Mouse (Mus musculus) cerebellum, adult 2 months (tissue): ENCODE results near the gene Hax1. TPM values are rescaled to one million over a fixed set of nuclear protein-coding genes. Genes with fewer than 3 reads are reported as not detected.
A peak's percentile ranks its signal among the peaks of the same experiment; 100 is the strongest.

Source experiments
- DNase-seq, 2 experiments: peaks; one replicate each; pipeline ENCODE4 v3.0.0; 2021
- H3K27ac ChIP-seq: fragments of 200-500 bp; 2 replicates; pipeline ENCODE4 v1.5.1; 2012; ENCODE audit warnings: low read length, control low read depth, inconsistent platforms; ENCODE audit not compliant: insufficient read depth
- H3K27me3 ChIP-seq: fragments of 200-500 bp; 2 replicates; pipeline ENCODE4 v1.6.1; 2012; ENCODE audit warnings: inconsistent platforms, mild to moderate bottlenecking, low read length, moderate library complexity; ENCODE audit not compliant: control insufficient read depth, insufficient read depth
- H3K4me1 ChIP-seq: fragments of 200-500 bp; 2 replicates; pipeline ENCODE4 v1.6.1; 2011; ENCODE audit warnings: low read length; ENCODE audit not compliant: control insufficient read depth, insufficient read depth
- H3K4me3 ChIP-seq: fragments of 200-500 bp; replicated peaks from 2 replicates; pipeline ENCODE3; 2011; ENCODE audit warnings: mild to moderate bottlenecking, low read depth, low read length, control low read depth; ENCODE audit not compliant: insufficient read depth
- CTCF ChIP-seq: fragments of 200-500 bp; IDR thresholded peaks from 2 replicates; pipeline ENCODE4 v1.5.1; 2011; ENCODE audit warnings: low read depth, mild to moderate bottlenecking, control low read depth, low read length, moderate library complexity, borderline replicate concordance; ENCODE audit not compliant: insufficient read depth
- POLR2A ChIP-seq: fragments of 200-500 bp; IDR thresholded peaks from 2 replicates; pipeline ENCODE4 v1.6.1; 2011; ENCODE audit warnings: low read length, control low read depth, borderline replicate concordance; ENCODE audit not compliant: insufficient read depth
- WGBS: fragments of 180-500 bp; shearing (Covaris S2); methylation state at CpG from one replicate; pipeline ENCODE4 v1.1.7; 2018; 5-methylcytosine and 5-hydroxymethylcytosine counted together
- polyA plus RNA-seq: library from polyadenylated mRNA; depleted of rRNA; stranded (reverse); fragments of >200 nt; gene quantifications from 2 replicates; pipeline ENCODE4 v1.2.3, GENCODE M21; 2012; rRNA removed

Gene Hax1
- 116 and 125 TPM in 2 replicates for polyA plus RNA-seq

DNA sequence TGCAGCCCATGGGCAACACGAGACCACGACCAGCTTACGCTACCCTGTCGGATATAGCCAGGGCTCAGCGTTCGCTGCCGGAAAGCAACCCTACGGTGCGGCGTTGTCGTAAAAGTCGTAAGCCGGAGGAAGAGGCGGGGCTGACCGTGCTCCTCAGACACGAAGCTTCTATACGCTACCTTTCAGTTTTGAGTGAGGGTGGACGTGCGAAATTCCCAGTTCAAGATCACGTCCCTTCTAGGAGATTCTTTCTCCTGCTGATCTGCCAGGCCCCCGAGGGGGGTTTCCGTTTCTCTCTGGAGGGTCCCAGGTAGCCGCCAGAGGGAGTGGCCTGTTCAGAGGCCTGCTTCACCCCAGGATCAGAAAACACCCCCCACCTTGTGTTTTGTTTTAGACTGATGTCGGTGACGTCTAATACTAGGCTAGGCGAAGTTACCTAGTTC, at the start of gene Hax1:
TSS of gene Hax1 (minus strand) at position 169 of the 443 bp plus-strand sequence.
- no peaks in the 10 kb centered on the region for H3K4me1 ChIP-seq
- TF ChIP-seq CTCF (no peak), POLR2A (peak; percentile 88; the same call in 1 of the 2 replicates)
- peak; percentile 93 to 96 for DNase-seq
- no peaks in the 10 kb centered on the region for H3K27me3 ChIP-seq
- H3K4me3 ChIP-seq: peak within 1 kb of the TSS; percentile 87
- peak within 1 kb of the TSS; percentile 62 for H3K27ac ChIP-seq
- under 1% methylated on average over 26 of the region's 26 CpGs for WGBS

- DNase-seq: no peak
- TF ChIP-seq CTCF: no peak
- TF ChIP-seq POLR2A: no peak
- WGBS: 96% methylated on average over 1 of the region's 1 CpGs
- H3K4me3 ChIP-seq: no peak overlapping the region
- H3K27ac ChIP-seq: no peak overlapping the region
- no peaks in the 10 kb centered on the region for H3K27me3 ChIP-seq
- no peaks in the 10 kb centered on the region for H3K4me1 ChIP-seq
Measured at GRCm38 (mm10) chr3:90036263-90036662, 37.7 kb upstream of the Hax1 start.

- 97% methylated on average over 2 of the region's 2 CpGs for WGBS
Measured at GRCm38 (mm10) chr3:90034653-90035052, 36.1 kb upstream of the Hax1 start.

DNA sequence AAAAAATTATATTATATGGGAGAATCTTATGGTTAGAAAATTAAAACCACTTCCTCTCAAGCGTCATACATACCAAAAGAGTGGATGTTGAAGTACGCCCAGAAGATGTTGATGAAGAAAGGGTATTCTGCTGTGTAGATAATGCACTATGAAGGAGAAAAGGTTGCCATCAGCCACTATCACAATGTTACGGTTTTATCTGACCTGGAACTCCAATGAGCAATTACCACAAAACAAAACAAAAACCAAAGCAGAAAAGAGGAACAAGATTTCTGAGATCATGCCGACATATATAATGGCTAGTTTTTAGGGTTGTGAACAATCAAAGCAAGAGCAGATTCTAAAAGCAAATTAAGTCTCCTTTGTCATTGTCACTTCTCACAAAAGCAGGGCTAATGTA, 18.0 kb upstream of the Hax1 start:
- Histone ChIP-seq H3K4me1 (no peaks in the 10 kb centered on the region), H3K27me3 (no peaks in the 10 kb centered on the region), H3K27ac (no peak overlapping the region), H3K4me3 (no peak overlapping the region)
- no peak for DNase-seq
- no peak for TF ChIP-seq POLR2A
- no peak for TF ChIP-seq CTCF
- 96% methylated on average over 4 of the region's 4 CpGs for WGBS

More at GRCm38 (mm10) chr3:90034653-90035052, 36.1 kb upstream of the Hax1 start:
- Histone ChIP-seq H3K27me3 (no peaks in the 10 kb centered on the region), H3K4me3 (no peak overlapping the region), H3K27ac (no peak overlapping the region), H3K4me1 (no peaks in the 10 kb centered on the region)
- no peak for DNase-seq
- no peak for TF ChIP-seq POLR2A
- no peak for TF ChIP-seq CTCF

DNA sequence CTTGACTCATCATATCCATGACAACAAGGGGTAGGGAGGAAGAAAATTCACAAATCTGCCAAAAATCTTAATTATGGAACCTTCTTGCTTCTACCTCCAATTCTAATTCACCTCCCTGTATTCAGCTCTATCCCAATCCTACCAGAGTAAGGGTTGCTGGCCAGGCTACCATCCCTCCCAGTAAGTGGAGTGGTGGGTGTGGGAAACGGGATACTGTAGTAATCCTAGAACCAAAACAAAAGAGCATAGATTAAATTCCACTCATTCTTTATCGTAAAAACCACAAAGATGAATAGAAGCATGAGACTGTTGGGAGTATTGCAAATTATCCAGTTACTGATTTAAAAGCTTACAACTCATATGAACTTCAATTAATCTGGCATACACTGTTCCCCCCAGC, 11.7 kb upstream of the Hax1 start:
- TF ChIP-seq POLR2A (no peak), CTCF (no peak)
- H3K4me1 ChIP-seq: no peaks in the 10 kb centered on the region
- no peak overlapping the region for H3K27ac ChIP-seq
- no peak overlapping the region for H3K4me3 ChIP-seq
- no peaks in the 10 kb centered on the region for H3K27me3 ChIP-seq
- 85% methylated on average over 2 of the region's 2 CpGs for WGBS
- DNase-seq: no peak

DNA sequence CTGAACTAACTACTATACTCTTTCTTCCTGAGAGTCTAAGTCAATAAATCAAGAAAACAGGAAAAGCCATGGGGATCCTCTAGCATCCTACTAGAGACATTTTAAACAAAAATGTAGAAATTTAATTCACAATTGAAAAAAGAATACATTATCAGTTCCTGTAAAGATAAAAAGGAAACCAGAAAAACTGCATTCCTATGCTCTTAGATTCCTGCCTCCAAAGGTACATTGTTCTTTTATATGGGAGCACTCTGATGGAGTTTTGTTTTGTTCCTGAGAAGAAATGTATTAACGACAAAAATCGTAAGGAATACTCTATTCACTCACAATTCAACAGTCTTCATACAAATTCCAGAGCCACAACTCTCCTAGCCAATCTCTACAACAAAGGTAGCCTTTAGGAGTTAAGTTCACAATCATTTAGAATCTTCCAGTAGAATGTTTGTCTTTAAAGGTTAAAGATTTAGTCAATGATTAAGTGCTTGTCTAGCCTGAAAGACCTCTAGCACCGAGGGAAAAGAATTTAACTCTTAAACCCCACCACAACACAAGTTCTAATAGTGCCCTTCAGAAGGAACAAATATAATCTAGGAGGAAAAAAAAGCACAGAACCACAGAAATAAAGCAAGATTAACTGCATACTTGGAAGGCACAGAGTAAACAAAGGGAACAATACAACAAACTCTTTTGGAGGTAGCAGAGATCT, 5.7 kb upstream of the Hax1 start:
- Histone ChIP-seq H3K27me3 (no peaks in the 10 kb centered on the region), H3K4me1 (no peaks in the 10 kb centered on the region), H3K27ac (no peak overlapping the region), H3K4me3 (no peak overlapping the region)
- 85% methylated on average over 3 of the region's 3 CpGs for WGBS
- TF ChIP-seq POLR2A (no peak), CTCF (no peak)
- DNase-seq: no peak

DNA sequence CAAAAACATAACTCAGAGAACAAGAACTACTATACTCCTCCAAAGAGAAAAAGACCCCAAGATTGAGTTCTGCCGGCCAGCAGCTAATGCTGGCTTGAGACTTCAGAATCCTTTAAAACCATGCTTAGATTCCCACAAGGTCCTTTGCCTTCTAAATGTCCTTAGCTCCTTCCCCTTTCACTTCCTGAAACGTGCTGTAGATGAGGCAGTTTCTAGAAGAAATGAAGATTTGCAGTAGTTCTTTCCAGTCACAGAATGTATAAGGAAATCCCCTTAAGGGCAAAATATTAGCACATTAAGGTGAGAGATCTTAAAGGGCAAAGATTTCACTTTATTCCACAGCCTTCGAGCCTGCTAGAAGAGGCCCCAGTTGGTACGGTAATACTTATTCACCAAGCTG, 1.2 kb upstream of the Hax1 start:
- 82% methylated on average over 4 of the region's 4 CpGs for WGBS
- TF ChIP-seq CTCF: no peak
- no peak for TF ChIP-seq POLR2A
- Histone ChIP-seq H3K4me1 (no peaks in the 10 kb centered on the region), H3K27me3 (no peaks in the 10 kb centered on the region), H3K4me3 (no peak overlapping the region), H3K27ac (no peak overlapping the region)
- no peak for DNase-seq

GRCm38 (mm10) chr3:89999090-89999489, 510 bp upstream of the Hax1 start:
- H3K27me3 ChIP-seq: no peaks in the 10 kb centered on the region
- DNase-seq: no peak
- H3K4me1 ChIP-seq: no peaks in the 10 kb centered on the region
- peak overlapping the region; percentile 87 for H3K4me3 ChIP-seq
- H3K27ac ChIP-seq: peak overlapping the region; percentile 62; the same call in 1 of the 2 replicates
- TF ChIP-seq CTCF (no peak), POLR2A (no peak)
- WGBS: 7% methylated on average over 8 of the region's 8 CpGs

DNA sequence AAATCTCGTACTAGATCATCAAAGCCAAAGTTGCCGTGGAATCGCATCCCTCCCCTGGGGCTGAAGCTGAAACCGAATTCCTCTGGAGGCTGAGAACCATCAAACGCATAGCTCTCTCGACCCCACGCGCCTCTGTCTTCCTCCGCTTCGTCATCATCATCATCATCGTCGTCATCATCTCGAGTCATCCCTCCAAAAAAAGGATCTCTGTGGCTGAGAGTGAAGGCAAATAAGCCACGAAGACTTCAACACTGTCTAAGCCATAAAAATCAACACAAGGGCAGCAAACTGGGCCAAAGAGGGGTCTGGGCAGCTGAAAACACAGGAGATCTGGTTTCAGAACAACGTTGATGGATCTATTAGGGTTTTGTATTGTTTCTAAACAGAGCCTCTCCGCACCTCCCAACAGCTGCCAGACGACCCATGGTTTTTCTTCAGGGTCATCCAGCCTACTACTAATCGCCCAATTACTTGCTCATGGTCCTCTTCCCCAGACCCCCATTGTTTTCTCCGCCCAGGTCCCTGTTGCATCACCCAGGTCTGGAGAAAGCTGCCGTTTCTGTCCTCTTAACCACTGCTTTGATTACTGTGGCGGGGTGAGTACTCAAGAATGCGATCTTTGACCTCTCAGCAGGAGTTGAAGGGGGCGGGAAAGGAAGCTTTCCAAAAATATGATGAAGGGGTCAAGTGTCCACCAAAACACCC, 637 bp downstream of the Hax1 start:
- WGBS: 2% methylated on average over 23 of the region's 23 CpGs
- Histone ChIP-seq H3K27me3 (no peaks in the 10 kb centered on the region), H3K4me3 (peak overlapping the region; percentile 87), H3K4me1 (no peaks in the 10 kb centered on the region), H3K27ac (peak overlapping the region; percentile 43; the same call in 1 of the 2 replicates)
- no peak for TF ChIP-seq CTCF
- peak; percentile 19 to 21 for DNase-seq
